Mouse (Mus musculus): ENCODE results near the gene Wdtc1.

GRCm38 (mm10) chr4:133282656-133283055 lies 70.6 kb downstream of the Wdtc1 start:
- TF ChIP-seq MAX (IDR thresholded peaks at IDR 0.05; ENCODE audit: low read length) (no peak), POLR2AphosphoS2 (IDR thresholded peaks at IDR 0.05; ENCODE audit: low read length) (no peak), USF2 (IDR thresholded peaks at IDR 0.05; ENCODE audit: borderline replicate concordance in 1 of 2, insufficient read depth in 1 of 2, low read depth in 1 of 2, low read length in 2 of 2) (no peak), CTCF (IDR thresholded peaks at IDR 0.05 in 2 of 3, conservative IDR thresholded peaks at IDR 0.05 in 1 of 3; ENCODE audit: control insufficient read depth in 1 of 3, insufficient read depth in 1 of 3, low read depth in 2 of 3, low read length in 3 of 3, poor library complexity in 1 of 3, severe bottlenecking in 1 of 3) (no peak), HCFC1 (IDR thresholded peaks at IDR 0.05; ENCODE audit: low read depth, low read length) (no peak), POLR2A (IDR thresholded peaks at IDR 0.05; ENCODE audit: control insufficient read depth in 1 of 2, insufficient read depth in 1 of 2, low read depth in 1 of 2, low read length in 2 of 2, poor library complexity in 1 of 2) (no peak), EP300 (IDR thresholded peaks at IDR 0.05; ENCODE audit: low read depth in 1 of 2, low read length in 2 of 2) (no peak), CHD2 (IDR thresholded peaks at IDR 0.05; ENCODE audit: low read length) (no peak), RCOR1 (IDR thresholded peaks at IDR 0.05; ENCODE audit: low read depth, low read length) (no peak), TBP (IDR thresholded peaks at IDR 0.05; ENCODE audit: low read depth, low read length) (no peak), GABPA (IDR thresholded peaks at IDR 0.05; ENCODE audit: low read depth, low read length) (no peak)

Data from MEL (cell line).